Comparison of ENCODE assay signal across 22 mouse cellular contexts in the genomic region with DNA sequence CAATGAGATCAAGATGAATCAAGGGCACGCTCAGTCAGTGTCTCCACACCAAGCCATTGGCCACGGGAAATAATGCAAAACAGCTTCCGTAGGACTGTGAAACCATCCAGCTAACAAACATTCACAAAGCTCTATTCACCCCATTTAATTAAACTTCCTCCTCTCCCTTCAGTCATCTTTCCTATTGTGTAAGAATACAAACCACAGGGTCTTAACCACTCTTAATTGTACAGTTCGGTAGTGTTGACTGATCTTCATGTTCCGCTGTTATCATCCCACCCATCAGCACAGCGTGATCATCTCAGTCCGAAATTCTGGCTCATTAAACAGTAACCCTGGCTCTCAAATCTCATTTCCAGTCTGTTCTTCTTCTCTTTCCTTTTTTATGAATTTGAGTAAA. TPM values are rescaled to one million over a fixed set of nuclear protein-coding genes. Genes with fewer than 3 reads are reported as not detected.
DNase-seq lines count a peak whose midpoint lies in the region; ATAC-seq and TF ChIP-seq lines count a peak whose summit lies in the region.
"Had no signal": no experiment of that assay in that cellular context is flagged by ENCODE, and none has a peak within 500 bp of the region (broad histone marks: within the 10 kb centered on the region; RNA-seq: fewer than 3 reads in every experiment).

No protein-coding gene starts in this region.

- 44% methylated on average over 7 of the region's 7 CpGs for WGBS in liver, postnatal 0 days (ENCODE audit: insufficient replicate concordance)
- 65% methylated on average over 7 of the region's 7 CpGs for WGBS in liver, embryonic 11.5 days
- WGBS in kidney, embryonic 16.5 days = 94% methylated on average over 7 of the region's 7 CpGs

- H3K36me3 ChIP-seq in liver, postnatal 0 days (replicated peaks; ENCODE audit: insufficient read depth, low read length) = no peaks in the 10 kb centered on the region
- H3K36me3 ChIP-seq in liver, embryonic 11.5 days (ENCODE audit: control insufficient read depth, insufficient read depth, low read length) = no peaks in the 10 kb centered on the region
- H3K36me3 ChIP-seq in megakaryocyte, embryonic 14.5 days (replicated peaks; ENCODE audit: low read length) = peaks cover 30% of the 10 kb centered on the region
- H3K36me3 ChIP-seq in kidney, embryonic 16.5 days (ENCODE audit: insufficient read depth, low read length) = no peaks in the 10 kb centered on the region
- H3K36me3 ChIP-seq: embryonic facial prominence, embryonic 13.5 days; forebrain, embryonic 12.5 days; G1E; heart, embryonic 10.5 days; hindbrain, embryonic 13.5 days had no signal

- H3K9ac ChIP-seq in liver, postnatal 0 days (replicated peaks) = no peak overlapping the region
- H3K9ac ChIP-seq in liver, embryonic 11.5 days (ENCODE audit: low read depth, low read length) = no peak overlapping the region
- no peak overlapping the region for H3K9ac ChIP-seq in kidney, embryonic 16.5 days (replicated peaks; ENCODE audit: low read length)
- H3K9ac ChIP-seq: embryonic facial prominence, embryonic 13.5 days; forebrain, embryonic 12.5 days; hindbrain, embryonic 13.5 days had no signal

- H3K4me3 ChIP-seq in liver, postnatal 0 days (ENCODE audit: low read depth, low read length) = no peak overlapping the region
- H3K4me3 ChIP-seq in liver, embryonic 11.5 days (ENCODE audit: low read depth, low read length) = no peak overlapping the region
- H3K4me3 ChIP-seq in megakaryocyte, embryonic 14.5 days (replicated peaks) = peak overlapping the region; percentile 50
- H3K4me3 ChIP-seq in kidney, embryonic 16.5 days (ENCODE audit: low read length) = no peak overlapping the region
- H3K4me3 ChIP-seq: embryonic facial prominence, embryonic 13.5 days; forebrain, embryonic 12.5 days; heart, embryonic 10.5 days; hindbrain, embryonic 13.5 days had no signal

- no peak for TF ChIP-seq CTCF in liver, postnatal 0 days (IDR thresholded peaks at IDR 0.05; ENCODE audit: low read depth)

- peaks cover 7% of the 10 kb centered on the region; the same call in 1 of the 2 replicates for H3K4me1 ChIP-seq in liver, postnatal 0 days (ENCODE audit: insufficient read depth)
- no peaks in the 10 kb centered on the region for H3K4me1 ChIP-seq in liver, embryonic 11.5 days (replicated peaks; ENCODE audit: control insufficient read depth, insufficient read depth, low read length)
- H3K4me1 ChIP-seq in megakaryocyte, embryonic 14.5 days = peaks cover 51% of the 10 kb centered on the region
- peaks cover 3% of the 10 kb centered on the region; the same call in 1 of the 2 replicates for H3K4me1 ChIP-seq in kidney, embryonic 16.5 days (ENCODE audit: insufficient read depth, low read length)

- H3K27me3 ChIP-seq in liver, postnatal 0 days (ENCODE audit: insufficient read depth, low read length) = no peaks in the 10 kb centered on the region
- no peaks in the 10 kb centered on the region for H3K27me3 ChIP-seq in liver, embryonic 11.5 days (replicated peaks; ENCODE audit: control insufficient read depth, insufficient read depth, low read length)
- H3K27me3 ChIP-seq in megakaryocyte, embryonic 14.5 days (replicated peaks) = no peaks in the 10 kb centered on the region
- H3K27me3 ChIP-seq in kidney, embryonic 16.5 days (ENCODE audit: insufficient read depth, low read length) = no peaks in the 10 kb centered on the region
- H3K27me3 ChIP-seq: forebrain, embryonic 12.5 days had no signal

- H3K27ac ChIP-seq in liver, postnatal 0 days (ENCODE audit: low read depth) = no peak overlapping the region
- no peak overlapping the region for H3K27ac ChIP-seq in liver, embryonic 11.5 days (ENCODE audit: low read depth, low read length)
- H3K27ac ChIP-seq in kidney, embryonic 16.5 days (ENCODE audit: low read length) = no peak overlapping the region
- H3K27ac ChIP-seq: embryonic facial prominence, embryonic 13.5 days; forebrain, embryonic 12.5 days; heart, embryonic 10.5 days; hindbrain, embryonic 13.5 days had no signal

- H3K9me3 ChIP-seq in liver, postnatal 0 days (ENCODE audit: low read length) = no peaks in the 10 kb centered on the region
- no peaks in the 10 kb centered on the region for H3K9me3 ChIP-seq in liver, embryonic 11.5 days (ENCODE audit: control insufficient read depth, low read length)
- no peaks in the 10 kb centered on the region for H3K9me3 ChIP-seq in megakaryocyte, embryonic 14.5 days
- no peaks in the 10 kb centered on the region for H3K9me3 ChIP-seq in kidney, embryonic 16.5 days (ENCODE audit: low read length)
- H3K9me3 ChIP-seq: embryonic facial prominence, embryonic 13.5 days; forebrain, embryonic 12.5 days; G1E; heart, embryonic 10.5 days; hindbrain, embryonic 13.5 days had no signal

- ATAC-seq in liver, postnatal 0 days = no peak
- ATAC-seq in liver, embryonic 11.5 days (replicated peaks; ENCODE audit: low FRiP score) = no peak
- ATAC-seq in granulocyte monocyte progenitor cell, adult 5-6 weeks (replicated peaks; ENCODE audit: poor library complexity, severe bottlenecking) = peak; percentile 83
- ATAC-seq in activated CD4-positive, CD25-positive, alpha-beta regulatory T cell, adult 4 months = no peak
- ATAC-seq in kidney, embryonic 16.5 days (ENCODE audit: low FRiP score, low TSS enrichment) = no peak
- ATAC-seq: CD4-positive, CD25-positive, alpha-beta regulatory T cell, adult 4 months; forebrain, embryonic 16.5 days had no signal

- TF ChIP-seq EP300 in liver, postnatal 0 days (IDR thresholded peaks at IDR 0.05; ENCODE audit: low read depth) = no peak

- H3K4me2 ChIP-seq in liver, postnatal 0 days (ENCODE audit: low read depth, low read length) = 0 out of 2 replicates have a peak overlapping the region, but pooled peaks have one; percentile 13
- no peak overlapping the region for H3K4me2 ChIP-seq in liver, embryonic 11.5 days
- no peak overlapping the region for H3K4me2 ChIP-seq in kidney, embryonic 16.5 days (replicated peaks; ENCODE audit: low read depth, low read length)
- H3K4me2 ChIP-seq: embryonic facial prominence, embryonic 13.5 days; forebrain, embryonic 12.5 days; hindbrain, embryonic 13.5 days had no signal

- no peak for DNase-seq in liver, postnatal 0 days
- no peak for DNase-seq in liver, embryonic 11.5 days (ENCODE audit: low spot score)
- DNase-seq in B cell, adult 2 months = peak; percentile 27 to 43
- DNase-seq in layer of hippocampus, adult 8-10 months (ENCODE audit: low spot score in 2 of 2) = no peak
- DNase-seq: adrenal gland, postnatal 14 days; cerebellum, adult 11-12 months; cerebellum, adult 9-10 months; cerebellum, postnatal 25 days; gastrocnemius, postnatal 14 days; heart, postnatal 10 days; heart, postnatal 4 days had no signal

RNA-seq across cellular contexts. Expression of gene Stat4, which starts 25.8 kb away (rescaled TPM):
- 1.1 and 1.4 TPM in 2 replicates for polyA plus RNA-seq in liver, postnatal 0 days (2015; fragmentation: Nextera tagmentation; extraction: Ambion mirVana)
- polyA plus RNA-seq in liver, embryonic 11.5 days (2014; fragmentation: Nextera tagmentation; extraction: Ambion mirVana) = 2.6 TPM in 2 replicates
- total RNA-seq in granulocyte monocyte progenitor cell, adult 5-6 weeks (2014; fragmentation: Nextera tagmentation) = 32.2 and 34.1 TPM in 2 replicates
- total RNA-seq in granulocyte monocyte progenitor cell, adult 5-6 weeks (2017) = 21.5 and 26.1 TPM in 2 replicates
- 3.0 TPM in 1 of 2 replicates, not detected in the other for polyA plus RNA-seq in megakaryocyte, embryonic 14.5 days (2012; ENCODE audit: insufficient read depth, low replicate concordance)
- total RNA-seq in layer of hippocampus, adult 8-10 months (2022) = 1 to 10 TPM in 2 of 4 experiments, under 1 TPM in 2; 0.61 to 1.1 (median 1.0) TPM
- polyA plus RNA-seq in activated CD4-positive, CD25-positive, alpha-beta regulatory T cell, adult 4 months (2017; shearing (Covaris generic)) = 100 to 1,000 TPM; 147 to 156 TPM
- 1.2 and 1.7 TPM in 2 replicates for polyA plus RNA-seq in kidney, embryonic 16.5 days (2015; fragmentation: Nextera tagmentation; extraction: Ambion mirVana)
- total RNA-seq: gastrocnemius, postnatal 14 days had no signal
- polyA plus RNA-seq: G1E had no signal

Comparison
In these comparisons a context has a peak if more than half of its experiments do, and no peak if none do; other contexts are left out.
1. DNase-seq: peak in B cell, adult 2 months (2 of 2); none in liver, postnatal 0 days (single experiment), liver, embryonic 11.5 days (single experiment) and layer of hippocampus, adult 8-10 months (0 of 2).
2. RNA of gene Stat4, which starts 25.8 kb away (polyA plus RNA-seq): 147 to 156 TPM in activated CD4-positive, CD25-positive, alpha-beta regulatory T cell, adult 4 months; 3.0 TPM in megakaryocyte, embryonic 14.5 days, 2.6 TPM in liver, embryonic 11.5 days, 1.1 to 1.4 TPM in liver, postnatal 0 days and 1.2 to 1.7 TPM in kidney, embryonic 16.5 days; every median in the first group is over 10 times any median in the second.